Mouse (Mus musculus): ENCODE data around the gene Hsh2d. TPM values are rescaled to one million over a fixed set of nuclear protein-coding genes. Genes with fewer than 3 reads are reported as not detected.

The Hsh2d gene
- polyA plus RNA-seq (2016; fragmentation: Nextera tagmentation; extraction: Ambion mirVana) = 0.07 TPM in 1 of 2 replicates, not detected in the other

GRCm38 (mm10) chr8:72189417-72190214 lies at the start of gene Hsh2d:
Hsh2d (plus strand) TSS chr8:72189638.
- Histone ChIP-seq H3K36me3 (no peaks in the 10 kb centered on the region), H3K9me3 (replicated peaks) (no peaks in the 10 kb centered on the region), H3K27me3 (ENCODE audit: low read depth, poor library complexity, severe bottlenecking) (no peaks in the 10 kb centered on the region), H3K4me1 (no peaks in the 10 kb centered on the region), H3K4me3 (no peak within 1 kb of the TSS), H3K27ac (replicated peaks) (no peak within 1 kb of the TSS)
- WGBS = 71% methylated on average over 12 of the region's 12 CpGs
- DNase-seq (ENCODE audit: low spot score) = no peak

- WGBS = 97% methylated on average over 13 of the region's 13 CpGs
- no peak for DNase-seq (ENCODE audit: low spot score)
- no peaks in the 10 kb centered on the region for H3K4me1 ChIP-seq
- H3K9me3 ChIP-seq (replicated peaks) = no peaks in the 10 kb centered on the region
- H3K27ac ChIP-seq (replicated peaks) = no peak overlapping the region
- H3K36me3 ChIP-seq = peaks cover 100% of the 10 kb centered on the region
- H3K27me3 ChIP-seq (ENCODE audit: low read depth, poor library complexity, severe bottlenecking) = no peaks in the 10 kb centered on the region
- no peak overlapping the region for H3K4me3 ChIP-seq
Observed at GRCm38 (mm10) chr8:72143256-72143824, 46.1 kb upstream of the Hsh2d start.

- 95% methylated on average over 5 of the region's 5 CpGs for WGBS
- H3K36me3 ChIP-seq = peaks cover 97% of the 10 kb centered on the region
- DNase-seq (ENCODE audit: low spot score) = no peak
- H3K9me3 ChIP-seq (replicated peaks) = no peaks in the 10 kb centered on the region
- H3K4me1 ChIP-seq = no peaks in the 10 kb centered on the region
- no peak overlapping the region for H3K27ac ChIP-seq (replicated peaks)
- no peak overlapping the region for H3K4me3 ChIP-seq
- H3K27me3 ChIP-seq (ENCODE audit: low read depth, poor library complexity, severe bottlenecking) = no peaks in the 10 kb centered on the region
Observed at GRCm38 (mm10) chr8:72144345-72144975, 45.0 kb upstream of the Hsh2d start.

DNA sequence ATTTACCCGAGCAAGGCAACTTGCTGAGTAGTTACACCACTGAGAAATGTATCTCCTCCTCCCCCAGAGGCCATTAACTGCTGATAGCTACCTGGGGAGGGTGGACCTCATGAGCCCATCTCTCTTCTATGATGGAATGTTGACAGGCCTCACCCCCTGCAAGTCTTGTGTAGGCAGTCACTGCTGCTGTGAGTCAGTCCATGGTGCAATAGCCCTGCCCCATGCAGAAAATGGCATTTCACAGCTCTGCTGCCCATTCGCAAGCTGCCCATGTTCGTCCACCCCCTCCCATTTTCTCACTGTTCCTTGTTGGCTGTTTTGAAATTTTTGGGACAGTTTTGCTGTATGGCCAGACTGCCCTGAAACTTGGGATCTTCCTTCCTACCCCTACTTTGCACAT lies 43.9 kb upstream of the Hsh2d start:
- Histone ChIP-seq H3K27ac (replicated peaks) (no peak overlapping the region), H3K4me1 (no peaks in the 10 kb centered on the region), H3K27me3 (ENCODE audit: low read depth, poor library complexity, severe bottlenecking) (no peaks in the 10 kb centered on the region), H3K9me3 (replicated peaks) (no peaks in the 10 kb centered on the region), H3K36me3 (peaks cover 97% of the 10 kb centered on the region), H3K4me3 (no peak overlapping the region)
- no peak for DNase-seq (ENCODE audit: low spot score)
- 89% methylated on average over 3 of the region's 3 CpGs for WGBS

DNA sequence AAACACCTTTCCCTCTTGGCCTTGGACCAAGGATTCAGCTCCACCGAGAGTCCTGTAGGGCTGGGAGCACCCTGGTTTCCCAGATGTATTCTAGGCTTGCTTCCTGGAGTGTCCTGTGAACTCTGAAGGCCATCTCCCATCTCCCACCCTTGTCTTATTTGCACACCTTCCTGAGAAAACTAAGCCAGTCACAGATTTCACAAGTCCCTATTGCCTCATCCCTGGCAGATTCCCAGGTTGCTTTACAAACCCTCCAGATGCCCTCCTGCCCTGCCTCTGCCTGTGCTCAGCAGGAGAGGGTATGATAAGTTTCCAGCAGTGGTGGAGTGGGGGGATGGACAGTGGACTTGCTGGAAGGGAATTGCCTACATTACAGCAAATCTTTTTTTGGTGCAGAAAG lies 43.4 kb upstream of the Hsh2d start:
- WGBS = 75% methylated on average over 1 of the region's 1 CpGs
- Histone ChIP-seq H3K36me3 (peaks cover 97% of the 10 kb centered on the region), H3K4me1 (no peaks in the 10 kb centered on the region)

DNA sequence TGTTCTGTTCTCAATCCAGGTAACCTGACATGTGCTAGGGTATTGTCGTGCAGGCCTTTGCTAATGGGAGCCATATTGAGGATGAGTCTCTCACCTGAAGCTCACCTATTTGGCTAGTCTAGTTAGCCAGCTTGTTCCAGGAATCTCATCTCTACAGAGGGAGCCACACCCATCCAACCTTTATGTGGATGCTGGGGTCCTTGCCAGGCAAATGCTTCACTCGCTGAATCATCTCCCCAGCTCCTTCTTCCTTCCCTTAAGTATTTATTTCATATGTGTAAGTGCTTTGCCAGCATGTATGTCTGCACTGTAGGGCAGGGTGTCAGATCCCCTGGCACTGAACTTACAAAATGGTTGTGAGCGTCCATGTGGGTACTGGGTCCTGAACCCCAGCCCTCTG lies 42.9 kb upstream of the Hsh2d start:
- Histone ChIP-seq H3K4me3 (no peak overlapping the region), H3K4me1 (no peaks in the 10 kb centered on the region), H3K9me3 (replicated peaks) (no peaks in the 10 kb centered on the region), H3K27me3 (ENCODE audit: low read depth, poor library complexity, severe bottlenecking) (no peaks in the 10 kb centered on the region), H3K27ac (replicated peaks) (no peak overlapping the region), H3K36me3 (peaks cover 97% of the 10 kb centered on the region)
- WGBS = 91% methylated on average over 3 of the region's 3 CpGs
- no peak for DNase-seq (ENCODE audit: low spot score)

More for the DNA sequence above, 43.4 kb upstream of the Hsh2d start:
- Histone ChIP-seq H3K27me3 (ENCODE audit: low read depth, poor library complexity, severe bottlenecking) (no peaks in the 10 kb centered on the region), H3K4me3 (no peak overlapping the region), H3K9me3 (replicated peaks) (no peaks in the 10 kb centered on the region), H3K27ac (replicated peaks) (no peak overlapping the region)
- DNase-seq (ENCODE audit: low spot score) = no peak

GRCm38 (mm10) chr8:72147266-72147665 lies 42.2 kb upstream of the Hsh2d start:
- H3K36me3 ChIP-seq = peaks cover 97% of the 10 kb centered on the region

GRCm38 (mm10) chr8:72149056-72149455 lies 40.4 kb upstream of the Hsh2d start:
- H3K36me3 ChIP-seq = peaks cover 97% of the 10 kb centered on the region
- H3K4me1 ChIP-seq = no peaks in the 10 kb centered on the region
- no peaks in the 10 kb centered on the region for H3K9me3 ChIP-seq (replicated peaks)
- H3K27me3 ChIP-seq (ENCODE audit: low read depth, poor library complexity, severe bottlenecking) = no peaks in the 10 kb centered on the region
- H3K27ac ChIP-seq (replicated peaks) = no peak overlapping the region
- H3K4me3 ChIP-seq = no peak overlapping the region
- WGBS = 93% methylated on average over 1 of the region's 1 CpGs
- no peak for DNase-seq (ENCODE audit: low spot score)

More at GRCm38 (mm10) chr8:72147266-72147665, 42.2 kb upstream of the Hsh2d start:
- H3K4me3 ChIP-seq = no peak overlapping the region
- no peak for DNase-seq (ENCODE audit: low spot score)
- no peak overlapping the region for H3K27ac ChIP-seq (replicated peaks)
- H3K27me3 ChIP-seq (ENCODE audit: low read depth, poor library complexity, severe bottlenecking) = no peaks in the 10 kb centered on the region
- 81% methylated on average over 2 of the region's 2 CpGs for WGBS
- H3K9me3 ChIP-seq (replicated peaks) = no peaks in the 10 kb centered on the region
- no peaks in the 10 kb centered on the region for H3K4me1 ChIP-seq

DNA sequence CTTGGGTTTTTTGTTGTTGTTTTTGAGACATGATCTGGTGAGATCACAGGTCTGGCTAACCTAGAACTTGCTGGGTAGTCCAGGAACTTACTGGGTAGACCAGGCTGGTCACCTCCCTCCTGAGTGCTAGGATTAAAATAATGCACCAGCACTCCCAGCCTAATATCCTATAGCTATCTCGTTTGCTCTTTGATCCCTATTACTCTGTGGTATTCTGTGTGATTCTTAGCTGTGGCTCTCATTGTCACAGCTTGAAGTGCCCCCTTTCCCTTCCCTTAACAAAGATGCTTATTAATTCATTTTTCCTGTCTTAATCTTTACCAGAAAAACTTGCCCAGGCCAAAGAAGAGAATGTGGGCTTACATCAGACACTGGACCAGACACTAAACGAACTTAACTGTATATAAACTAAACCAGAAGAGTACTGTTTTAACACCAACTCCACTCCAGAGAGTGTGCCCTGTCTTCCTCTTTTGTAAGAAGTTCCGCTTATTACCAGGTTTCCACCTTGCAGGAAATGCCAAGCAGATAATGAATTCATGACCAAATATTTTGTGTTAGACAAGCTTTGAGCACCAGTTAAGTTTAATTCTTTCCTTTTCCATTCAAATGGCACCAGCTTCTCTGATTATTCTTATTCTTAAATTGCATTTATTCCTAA lies 37.9 kb upstream of the Hsh2d start:
- DNase-seq (ENCODE audit: low spot score) = no peak
- Histone ChIP-seq H3K9me3 (replicated peaks) (no peaks in the 10 kb centered on the region), H3K27ac (replicated peaks) (no peak overlapping the region), H3K4me3 (no peak overlapping the region), H3K36me3 (peaks cover 77% of the 10 kb centered on the region), H3K4me1 (no peaks in the 10 kb centered on the region), H3K27me3 (ENCODE audit: low read depth, poor library complexity, severe bottlenecking) (no peaks in the 10 kb centered on the region)
- 89% methylated on average over 3 of the region's 3 CpGs for WGBS

- no peak for DNase-seq (ENCODE audit: low spot score)
- no peaks in the 10 kb centered on the region for H3K9me3 ChIP-seq (replicated peaks)
- H3K36me3 ChIP-seq = peaks cover 59% of the 10 kb centered on the region
- no peak overlapping the region for H3K4me3 ChIP-seq
- no peak overlapping the region for H3K27ac ChIP-seq (replicated peaks)
- no peaks in the 10 kb centered on the region for H3K27me3 ChIP-seq (ENCODE audit: low read depth, poor library complexity, severe bottlenecking)
- H3K4me1 ChIP-seq = no peaks in the 10 kb centered on the region
Observed at GRCm38 (mm10) chr8:72153382-72153781, 36.1 kb upstream of the Hsh2d start.

- 90% methylated on average over 2 of the region's 2 CpGs for WGBS
- DNase-seq (ENCODE audit: low spot score) = no peak
- no peaks in the 10 kb centered on the region for H3K9me3 ChIP-seq (replicated peaks)
- H3K4me1 ChIP-seq = peaks cover 22% of the 10 kb centered on the region
- H3K36me3 ChIP-seq = peaks cover 18% of the 10 kb centered on the region
- no peaks in the 10 kb centered on the region for H3K27me3 ChIP-seq (ENCODE audit: low read depth, poor library complexity, severe bottlenecking)
- no peak overlapping the region for H3K4me3 ChIP-seq
- no peak overlapping the region for H3K27ac ChIP-seq (replicated peaks)
Observed at GRCm38 (mm10) chr8:72158096-72158495, 31.3 kb upstream of the Hsh2d start.

DNA sequence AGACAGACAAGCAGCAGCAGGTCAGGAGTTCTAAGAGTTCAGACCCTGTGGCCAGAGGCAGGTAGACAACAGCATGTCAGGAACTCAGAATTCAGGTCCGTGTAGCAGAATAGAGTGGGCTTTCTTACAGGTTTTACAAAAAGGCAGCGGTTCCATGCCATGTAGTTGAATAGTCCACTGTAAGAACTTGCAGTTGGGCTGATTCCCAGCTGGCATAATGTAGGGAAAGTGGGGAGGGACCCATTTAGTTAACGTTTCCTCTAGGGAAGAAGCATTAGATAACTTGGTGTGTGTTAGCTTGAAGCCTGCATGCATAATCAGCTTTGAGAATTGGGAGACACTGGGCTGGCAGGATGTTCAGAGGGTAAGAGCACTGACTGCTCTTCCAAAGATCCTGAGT lies 30.7 kb upstream of the Hsh2d start:
- Histone ChIP-seq H3K4me1 (peaks cover 22% of the 10 kb centered on the region), H3K4me3 (no peak overlapping the region), H3K36me3 (peaks cover 18% of the 10 kb centered on the region), H3K9me3 (replicated peaks) (no peaks in the 10 kb centered on the region), H3K27ac (replicated peaks) (no peak overlapping the region), H3K27me3 (ENCODE audit: low read depth, poor library complexity, severe bottlenecking) (no peaks in the 10 kb centered on the region)
- DNase-seq (ENCODE audit: low spot score) = no peak
- 82% methylated on average over 3 of the region's 3 CpGs for WGBS

Data from midbrain, embryonic 10.5 days (tissue).